Mouse (Mus musculus): ENCODE measurements around the gene Ifnar2. TPM values are rescaled to one million over a fixed set of nuclear protein-coding genes. Genes with fewer than 3 reads are reported as not detected.

Gene Ifnar2
- total RNA-seq, 2 experiments from 2014 or later, result 139 to 164 TPM

GRCm38 (mm10) chr16:91447512-91447900, 74.9 kb downstream of the Ifnar2 start:
- no peak for ATAC-seq (replicated peaks; ENCODE audit: poor library complexity, severe bottlenecking)

DNA sequence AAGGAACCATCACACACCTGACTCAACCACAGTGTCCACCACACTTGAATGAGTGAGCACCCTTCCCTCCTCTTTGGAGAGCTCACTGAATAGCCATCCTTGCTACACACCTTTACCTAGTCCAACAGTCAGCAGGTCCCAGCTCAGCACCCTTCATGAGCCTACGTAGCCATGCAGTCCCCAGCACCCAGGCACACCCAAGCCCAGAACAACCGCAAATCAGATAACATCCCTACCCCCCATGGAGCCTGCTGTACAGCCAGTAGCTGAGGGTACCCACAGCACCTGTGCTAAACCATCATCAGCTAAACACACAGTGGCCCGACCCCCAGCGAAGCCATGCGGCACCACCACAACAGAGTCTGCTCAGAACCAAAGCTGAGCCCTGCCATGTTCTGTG, 75.5 kb downstream of the Ifnar2 start:
- ATAC-seq (replicated peaks; ENCODE audit: poor library complexity, severe bottlenecking), result no peak

DNA sequence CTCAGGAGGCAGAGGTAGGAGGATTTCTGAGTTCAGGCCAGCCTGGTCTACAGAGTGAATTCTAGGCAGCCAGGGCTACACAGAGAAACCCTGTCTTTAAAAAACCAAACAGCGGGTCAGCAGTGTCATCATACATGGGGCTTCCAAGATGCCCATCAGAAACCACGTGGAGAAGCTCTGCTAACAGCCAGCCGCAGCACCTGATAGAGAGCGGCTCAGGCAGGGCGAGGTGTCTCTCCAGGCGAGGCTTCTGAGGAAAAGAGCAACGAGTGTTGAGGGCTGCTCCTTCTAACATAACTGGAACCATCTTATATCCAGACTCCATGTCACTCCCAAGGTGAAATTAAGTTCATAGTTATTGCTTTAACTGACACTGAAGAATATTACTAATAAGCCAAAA, 76.3 kb downstream of the Ifnar2 start:
- ATAC-seq (replicated peaks; ENCODE audit: poor library complexity, severe bottlenecking), result no peak

GRCm38 (mm10) chr16:91450137-91451064, 77.8 kb downstream of the Ifnar2 start:
- ATAC-seq (replicated peaks; ENCODE audit: poor library complexity, severe bottlenecking), result no peak

DNA sequence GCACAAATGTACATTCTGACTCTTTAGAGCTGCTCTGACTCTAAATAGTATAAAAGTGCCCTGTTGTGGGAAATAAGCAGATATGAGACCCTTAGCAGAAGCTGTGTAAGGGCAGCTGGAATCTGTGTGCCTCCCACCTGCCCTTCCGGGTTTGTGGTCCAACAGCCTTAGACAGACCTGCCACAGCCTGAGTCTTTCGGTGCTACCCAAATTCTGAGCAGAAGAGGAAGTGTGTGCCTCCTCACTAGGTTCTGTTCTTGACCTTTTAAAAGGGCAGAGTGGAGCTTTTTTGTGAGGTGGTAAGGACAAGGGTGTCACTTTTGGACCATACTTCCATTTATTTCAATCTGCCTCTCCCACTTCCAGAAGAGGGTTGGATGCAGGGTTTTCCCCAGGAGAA, 79.4 kb downstream of the Ifnar2 start:
- peak; percentile 68 for ATAC-seq (replicated peaks; ENCODE audit: poor library complexity, severe bottlenecking)

GRCm38 (mm10) chr16:91452363-91452896, 79.8 kb downstream of the Ifnar2 start:
- ATAC-seq (replicated peaks; ENCODE audit: poor library complexity, severe bottlenecking), result peak; percentile 35

Other genes with a start within 250 kb of the Ifnar2 start
- gene Olig2, start 147.3 kb upstream of the Ifnar2 start, total RNA-seq (2014; fragmentation: Nextera tagmentation), result not detected in 2 replicates
- not detected in 2 replicates for gene Olig2, start 147.3 kb upstream of the Ifnar2 start, total RNA-seq (2017)
- gene Olig1, start 103.0 kb upstream of the Ifnar2 start, total RNA-seq (2014; fragmentation: Nextera tagmentation), result not detected in 2 replicates
- gene Olig1, start 103.0 kb upstream of the Ifnar2 start, total RNA-seq (2017), result not detected in 2 replicates
- gene Gm21970, start 18.9 kb downstream of the Ifnar2 start, total RNA-seq (2014; fragmentation: Nextera tagmentation), result not detected in 2 replicates
- gene Gm21970, start 18.9 kb downstream of the Ifnar2 start, total RNA-seq (2017), result not detected in 2 replicates
- gene Il10rb, start 33.4 kb downstream of the Ifnar2 start, total RNA-seq (2014; fragmentation: Nextera tagmentation), result 36.6 and 48.8 TPM in 2 replicates
- 41.3 and 45.8 TPM in 2 replicates for gene Il10rb, start 33.4 kb downstream of the Ifnar2 start, total RNA-seq (2017)
- 32.3 and 42.5 TPM in 2 replicates for gene Ifnar1, start 112.5 kb downstream of the Ifnar2 start, total RNA-seq (2014; fragmentation: Nextera tagmentation)
- gene Ifnar1, start 112.5 kb downstream of the Ifnar2 start, total RNA-seq (2017), result 33.3 and 35.6 TPM in 2 replicates
- gene Ifngr2, start 174.3 kb downstream of the Ifnar2 start, total RNA-seq (2014; fragmentation: Nextera tagmentation), result 29.2 TPM in 2 replicates
- 12.8 and 13.0 TPM in 2 replicates for gene Ifngr2, start 174.3 kb downstream of the Ifnar2 start, total RNA-seq (2017)
- gene Tmem50b, start 225.0 kb downstream of the Ifnar2 start, total RNA-seq (2014; fragmentation: Nextera tagmentation), result 56.8 and 64.9 TPM in 2 replicates
- gene Tmem50b, start 225.0 kb downstream of the Ifnar2 start, total RNA-seq (2017), result 38.5 and 41.1 TPM in 2 replicates
- 2.4 and 2.8 TPM in 2 replicates for gene Dnajc28, start 246.2 kb downstream of the Ifnar2 start, total RNA-seq (2014; fragmentation: Nextera tagmentation)
- 6.1 and 9.2 TPM in 2 replicates for gene Dnajc28, start 246.2 kb downstream of the Ifnar2 start, total RNA-seq (2017)

Measured in granulocyte monocyte progenitor cell, adult 5-6 weeks (primary cell).